Mouse (Mus musculus) ES-E14 (cell line): Measurements from ENCODE around the gene Zfp467.

Experiments used
- CHD2 ChIP-seq: IDR thresholded peaks from 2 replicates; pipeline ENCODE4 v1.6.1; 2014; ENCODE audit warnings: mild to moderate bottlenecking, low read depth, low read length, inconsistent platforms
- MAFK ChIP-seq: IDR thresholded peaks from 2 replicates; pipeline ENCODE4 v1.6.1; 2014; ENCODE audit warnings: mild to moderate bottlenecking, low read depth, low read length, inconsistent platforms; ENCODE audit not compliant: insufficient read depth
- ZC3H11A ChIP-seq: IDR thresholded peaks from 2 replicates; pipeline ENCODE4 v1.6.1; 2012; ENCODE audit warnings: low read depth, mild to moderate bottlenecking, inconsistent platforms, low read length, borderline replicate concordance
- ZNF384 ChIP-seq: IDR thresholded peaks from 2 replicates; pipeline ENCODE4 v1.6.1; 2012; ENCODE audit warnings: low read depth, low read length, inconsistent platforms

DNA sequence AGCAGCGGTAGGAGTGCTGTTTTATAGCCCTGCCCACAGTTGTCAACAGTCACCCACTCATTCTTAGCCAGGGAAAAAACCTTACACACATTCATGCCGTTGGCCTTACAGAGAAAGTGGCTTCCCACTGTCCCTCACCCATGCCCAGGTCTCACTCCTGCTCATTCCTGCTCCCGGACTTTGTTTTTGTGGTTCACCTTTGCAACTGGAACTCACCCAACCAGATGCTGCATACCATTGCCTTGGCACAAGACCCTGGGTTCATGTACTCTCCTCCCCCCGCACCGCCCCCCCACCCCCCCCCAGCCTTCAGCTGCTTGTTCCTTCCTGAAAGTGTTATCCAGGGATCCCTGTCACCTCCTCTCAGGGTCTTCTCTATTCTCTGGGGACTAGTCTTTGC is 10.5 kb downstream of the Zfp467 start:
- TF ChIP-seq MAFK: no peak
- TF ChIP-seq CHD2: no peak
- TF ChIP-seq ZNF384: no peak
- no peak for TF ChIP-seq ZC3H11A
